Mouse (Mus musculus) erythroid progenitor cell, adult 5-6 weeks (primary cell): ENCODE results near the gene Atp6v1c2. TPM values are rescaled to one million over a fixed set of nuclear protein-coding genes. Genes with fewer than 3 reads are reported as not detected.

ENCODE experiments used
- ATAC-seq: replicated peaks from 2 replicates; pipeline ENCODE4 v1.8.0; 2016; ENCODE audit warnings: moderate number of reproducible peaks, mild to moderate bottlenecking, moderate TSS enrichment, inconsistent platforms; ENCODE audit not compliant: poor library complexity, low FRiP score, severe bottlenecking
- total RNA-seq, 2 experiments: library from RNA; stranded (forward) in 1 of 2; stranded (reverse) in 1 of 2; fragments of 150-400 nt in 1 of 2; fragments of 186-747, 209-891 nt in 1 of 2; gene quantifications; 2 replicates each; pipeline versions ENCODE4 v1.2.3 to v1.2.4; 2015 to 2017; ENCODE audit warnings: low replicate concordance in 2 of 2

Atp6v1c2 gene
- total RNA-seq (2015; ENCODE audit: low replicate concordance) = not detected in 2 replicates
- not detected in 2 replicates for total RNA-seq (2017; ENCODE audit: low replicate concordance)

- ATAC-seq = no peak
These were observed at the start of gene Atp6v1c2 for GRCm38 (mm10) chr12:17329259-17329658. Gene Atp6v1c2, minus strand, starts transcription at chr12:17329359.

- ATAC-seq = no peak
These were observed 47.4 kb upstream of the Atp6v1c2 start for GRCm38 (mm10) chr12:17376521-17376920.

GRCm38 (mm10) chr12:17375243-17375642, 46.1 kb upstream of the Atp6v1c2 start:
- no peak for ATAC-seq

GRCm38 (mm10) chr12:17373470-17373975, 44.4 kb upstream of the Atp6v1c2 start:
- ATAC-seq = no peak

- no peak for ATAC-seq
These were observed 43.5 kb upstream of the Atp6v1c2 start for GRCm38 (mm10) chr12:17372696-17373095.

- no peak for ATAC-seq
These were observed 42.6 kb upstream of the Atp6v1c2 start for GRCm38 (mm10) chr12:17371589-17372235.

- ATAC-seq = no peak
These were observed 40.6 kb upstream of the Atp6v1c2 start for GRCm38 (mm10) chr12:17369551-17370325.

GRCm38 (mm10) chr12:17369111-17369510, 40.0 kb upstream of the Atp6v1c2 start:
- no peak for ATAC-seq

GRCm38 (mm10) chr12:17366981-17367380, 37.8 kb upstream of the Atp6v1c2 start:
- ATAC-seq = peak; percentile 75

- ATAC-seq = no peak
These were observed 33.2 kb upstream of the Atp6v1c2 start for GRCm38 (mm10) chr12:17362316-17362715.

- no peak for ATAC-seq
These were observed 31.5 kb upstream of the Atp6v1c2 start for GRCm38 (mm10) chr12:17360650-17361049.

- ATAC-seq = no peak
These were observed 30.9 kb upstream of the Atp6v1c2 start for GRCm38 (mm10) chr12:17360104-17360503.

GRCm38 (mm10) chr12:17358981-17359380, 29.8 kb upstream of the Atp6v1c2 start:
- ATAC-seq = no peak

GRCm38 (mm10) chr12:17357795-17358194, 28.6 kb upstream of the Atp6v1c2 start:
- ATAC-seq = no peak

GRCm38 (mm10) chr12:17356853-17357252, 27.7 kb upstream of the Atp6v1c2 start:
- ATAC-seq = no peak

GRCm38 (mm10) chr12:17350106-17350505, 20.9 kb upstream of the Atp6v1c2 start:
- no peak for ATAC-seq

GRCm38 (mm10) chr12:17348048-17349036, 19.2 kb upstream of the Atp6v1c2 start, which contains the start of gene Nol10:
Gene Nol10, plus strand, starts transcription at chr12:17348458.
- ATAC-seq = peak; percentile 99

GRCm38 (mm10) chr12:17347327-17348047, 18.3 kb upstream of the Atp6v1c2 start:
- peak; percentile 63 for ATAC-seq
